Comparison of ENCODE assay signal across 20 mouse cellular contexts in genomic region chr14:49300981-49301619, GRCm38 (mm10). TPM values are rescaled to one million over a fixed set of nuclear protein-coding genes. Genes with fewer than 3 reads are reported as not detected.
DNase-seq lines count a peak whose midpoint lies in the region; ATAC-seq lines count a peak whose summit lies in the region.
"Had no signal": no experiment of that assay in that cellular context is flagged by ENCODE, and none has a peak within 500 bp of the region (broad histone marks: within the 10 kb centered on the region; RNA-seq: fewer than 3 reads in every experiment).

No protein-coding gene starts in this region.

- WGBS in midbrain, embryonic 10.5 days = 27% methylated on average over 8 of the region's 8 CpGs
- 27% methylated on average over 8 of the region's 8 CpGs for WGBS in midbrain, embryonic 16.5 days
- 46% methylated on average over 8 of the region's 8 CpGs for WGBS in intestine, embryonic 16.5 days
- 43% methylated on average over 8 of the region's 8 CpGs for WGBS in heart, embryonic 12.5 days

- no peak overlapping the region for H3K9ac ChIP-seq in midbrain, embryonic 16.5 days (ENCODE audit: low read depth, low read length)
- no peak overlapping the region for H3K9ac ChIP-seq in intestine, embryonic 16.5 days (ENCODE audit: low read depth, low read length)
- H3K9ac ChIP-seq in heart, embryonic 12.5 days = no peak overlapping the region
- H3K9ac ChIP-seq: forebrain, embryonic 15.5 days; heart, embryonic 15.5 days; hindbrain, embryonic 15.5 days; liver, embryonic 14.5 days; midbrain, embryonic 12.5 days had no signal

- H3K4me2 ChIP-seq in midbrain, embryonic 16.5 days (ENCODE audit: low read length) = no peak overlapping the region
- no peak overlapping the region for H3K4me2 ChIP-seq in intestine, embryonic 16.5 days (ENCODE audit: low read depth, low read length)
- no peak overlapping the region for H3K4me2 ChIP-seq in heart, embryonic 12.5 days
- H3K4me2 ChIP-seq: forebrain, embryonic 15.5 days; heart, embryonic 15.5 days; hindbrain, embryonic 15.5 days; midbrain, embryonic 12.5 days had no signal

- H3K4me3 ChIP-seq in midbrain, embryonic 10.5 days = no peak overlapping the region
- no peak overlapping the region for H3K4me3 ChIP-seq in midbrain, embryonic 16.5 days (ENCODE audit: low read depth, low read length)
- H3K4me3 ChIP-seq in intestine, embryonic 16.5 days (ENCODE audit: low read length) = no peak overlapping the region
- no peak overlapping the region for H3K4me3 ChIP-seq in heart, embryonic 12.5 days
- H3K4me3 ChIP-seq: forebrain, embryonic 15.5 days; gastrocnemius, adult 2 months; heart, embryonic 15.5 days; hindbrain, embryonic 15.5 days; midbrain, embryonic 12.5 days had no signal

- H3K27me3 ChIP-seq in midbrain, embryonic 10.5 days (ENCODE audit: low read depth, poor library complexity, severe bottlenecking) = 0 out of 2 replicates have a peak, but pooled peaks cover 9% of the 10 kb centered on the region
- H3K27me3 ChIP-seq in midbrain, embryonic 16.5 days (ENCODE audit: control insufficient read depth, insufficient read depth, low read depth, low read length) = no peaks in the 10 kb centered on the region
- H3K27me3 ChIP-seq in intestine, embryonic 16.5 days (replicated peaks; ENCODE audit: control insufficient read depth, insufficient read depth, low read length) = no peaks in the 10 kb centered on the region
- H3K27me3 ChIP-seq in heart, embryonic 12.5 days (replicated peaks) = no peaks in the 10 kb centered on the region
- H3K27me3 ChIP-seq: forebrain, embryonic 15.5 days; heart, embryonic 15.5 days; hindbrain, embryonic 15.5 days; midbrain, embryonic 12.5 days had no signal

- H3K9me3 ChIP-seq in midbrain, embryonic 10.5 days (replicated peaks) = no peaks in the 10 kb centered on the region
- no peaks in the 10 kb centered on the region for H3K9me3 ChIP-seq in midbrain, embryonic 16.5 days (replicated peaks; ENCODE audit: control insufficient read depth, low read length, poor library complexity, severe bottlenecking)
- H3K9me3 ChIP-seq in intestine, embryonic 16.5 days (ENCODE audit: control insufficient read depth, low read length) = no peaks in the 10 kb centered on the region
- no peaks in the 10 kb centered on the region for H3K9me3 ChIP-seq in heart, embryonic 12.5 days (replicated peaks)
- H3K9me3 ChIP-seq: forebrain, embryonic 15.5 days; heart, embryonic 15.5 days; hindbrain, embryonic 15.5 days; midbrain, embryonic 12.5 days had no signal

- peak overlapping the region; percentile 50 for H3K27ac ChIP-seq in midbrain, embryonic 10.5 days (replicated peaks)
- H3K27ac ChIP-seq in midbrain, embryonic 16.5 days (ENCODE audit: low read length) = no peak overlapping the region
- no peak overlapping the region for H3K27ac ChIP-seq in intestine, embryonic 16.5 days (ENCODE audit: low read length)
- H3K27ac ChIP-seq in heart, embryonic 12.5 days (ENCODE audit: poor library complexity, severe bottlenecking) = no peak overlapping the region
- H3K27ac ChIP-seq: forebrain, embryonic 15.5 days; gastrocnemius, adult 2 months; heart, embryonic 15.5 days; hindbrain, embryonic 15.5 days; liver, embryonic 14.5 days; midbrain, embryonic 12.5 days had no signal

- DNase-seq in adrenal gland, adult (ENCODE audit: inconsistent age in 2 of 2, low spot score in 1 of 2) = peak; percentile 13 to 52
- no peak for DNase-seq in adrenal gland, postnatal 4 days (ENCODE audit: low spot score in 2 of 2)
- DNase-seq in midbrain, embryonic 10.5 days (ENCODE audit: low spot score) = peak; percentile 62
- DNase-seq in adrenal gland, postnatal 10 days = peak; percentile 18
- no peak for DNase-seq in urinary bladder, adult 2 months (ENCODE audit: low spot score)
- DNase-seq: cerebellum, adult 11 months; gastrocnemius, adult 2 months; heart, adult 11 months; kidney, adult 9 months; lung, postnatal 10 days; thymus, postnatal 14 days had no signal

- H3K4me1 ChIP-seq in midbrain, embryonic 10.5 days = peaks cover 37% of the 10 kb centered on the region
- peaks cover 3% of the 10 kb centered on the region for H3K4me1 ChIP-seq in midbrain, embryonic 16.5 days (ENCODE audit: control insufficient read depth, insufficient read depth, low read length)
- H3K4me1 ChIP-seq in intestine, embryonic 16.5 days (ENCODE audit: control insufficient read depth, insufficient read depth, low read length) = peaks cover 4% of the 10 kb centered on the region; the same call in 1 of the 2 replicates
- peaks cover 5% of the 10 kb centered on the region for H3K4me1 ChIP-seq in heart, embryonic 12.5 days (replicated peaks)

- no peaks in the 10 kb centered on the region for H3K36me3 ChIP-seq in midbrain, embryonic 10.5 days
- no peaks in the 10 kb centered on the region for H3K36me3 ChIP-seq in midbrain, embryonic 16.5 days (ENCODE audit: control insufficient read depth, insufficient read depth, low read length)
- no peaks in the 10 kb centered on the region for H3K36me3 ChIP-seq in intestine, embryonic 16.5 days (ENCODE audit: control insufficient read depth, insufficient read depth, low read length)
- H3K36me3 ChIP-seq in heart, embryonic 12.5 days = no peaks in the 10 kb centered on the region
- H3K36me3 ChIP-seq: forebrain, embryonic 15.5 days; heart, embryonic 15.5 days; hindbrain, embryonic 15.5 days; midbrain, embryonic 12.5 days had no signal

- no peak for ATAC-seq in midbrain, embryonic 16.5 days
- peak; percentile 30 for ATAC-seq in intestine, embryonic 16.5 days
- no peak for ATAC-seq in heart, embryonic 12.5 days (ENCODE audit: insufficient number of reproducible peaks, low FRiP score)
- ATAC-seq: forebrain, embryonic 15.5 days had no signal

RNA-seq across cellular contexts. Expression of gene ccdc198, which starts 55.8 kb away (rescaled TPM):
- 10 to 100 TPM in 1 of 2 experiments, under 1 TPM in 1; 0.37 to 14.3 TPM for total RNA-seq in adrenal gland, postnatal 4 days (2021)
- 0.06 and 0.29 TPM in 2 replicates for polyA plus RNA-seq in midbrain, embryonic 10.5 days (2016; fragmentation: Nextera tagmentation; extraction: Ambion mirVana)
- 0.06 and 0.08 TPM in 2 replicates for polyA plus RNA-seq in midbrain, embryonic 16.5 days (2015; fragmentation: Nextera tagmentation; extraction: Ambion mirVana)
- under 1 TPM in 1 of 2 experiments, not detected in 1; 0.57 TPM for total RNA-seq in adrenal gland, postnatal 10 days (2021)
- polyA plus RNA-seq in intestine, embryonic 16.5 days (2015; fragmentation: Nextera tagmentation; extraction: Ambion mirVana) = 141 and 177 TPM in 2 replicates
- polyA plus RNA-seq in urinary bladder, adult 2 months (2012; rRNA removed) = not detected in 2 replicates
- polyA plus RNA-seq in heart, embryonic 12.5 days (2016; fragmentation: Nextera tagmentation; extraction: Ambion mirVana) = 0.10 TPM in 2 replicates
- total RNA-seq: gastrocnemius, adult 2 months; left cerebral cortex, adult 18-20 months had no signal
- polyA plus RNA-seq: hindbrain, embryonic 15.5 days had no signal

Comparison
In these comparisons a context has a peak if more than half of its experiments do, and no peak if none do; other contexts are left out.
1. DNase-seq: peak in adrenal gland, adult (2 of 2), midbrain, embryonic 10.5 days (single experiment) and adrenal gland, postnatal 10 days (single experiment); none in adrenal gland, postnatal 4 days (0 of 2) and urinary bladder, adult 2 months (single experiment).
2. RNA of gene ccdc198, which starts 55.8 kb away (polyA plus RNA-seq): 141 to 177 TPM in intestine, embryonic 16.5 days; 0.10 TPM in heart, embryonic 12.5 days, 0.06 to 0.08 TPM in midbrain, embryonic 16.5 days, 0.06 to 0.29 TPM in midbrain, embryonic 10.5 days and not detected in urinary bladder, adult 2 months; every median in the first group is over 100 times any median in the second.